ENCODE assay signal across 9 mouse cellular contexts in genomic region chr1:60960451-60960850, GRCm38 (mm10). TPM values are rescaled to one million over a fixed set of nuclear protein-coding genes. Genes with fewer than 3 reads are reported as not detected.
DNase-seq lines count a peak whose midpoint lies in the region; ATAC-seq and TF ChIP-seq lines count a peak whose summit lies in the region.
"Had no signal": no experiment of that assay in that cellular context is flagged by ENCODE, and none has a peak within 500 bp of the region (broad histone marks: within the 10 kb centered on the region; RNA-seq: fewer than 3 reads in every experiment).

No protein-coding gene starts in this region.

- no peak overlapping the region for H3K4me3 ChIP-seq in liver, embryonic 14.5 days (ENCODE audit: insufficient read depth in 1 of 2, low read depth in 2 of 2, low read length in 2 of 2)
- H3K4me3 ChIP-seq in forebrain, embryonic 15.5 days = no peak overlapping the region
- no peak overlapping the region for H3K4me3 ChIP-seq in cerebellum, adult 2 months (replicated peaks; ENCODE audit: insufficient read depth, low read depth, low read length)
- no peak overlapping the region for H3K4me3 ChIP-seq in forebrain, embryonic 14.5 days (ENCODE audit: low read depth, low read length)

- no peak for TF ChIP-seq EP300 in liver, embryonic 14.5 days (IDR thresholded peaks at IDR 0.05; ENCODE audit: low read depth)

- 4% methylated on average over 11 of the region's 11 CpGs for WGBS in liver, embryonic 14.5 days (ENCODE audit: insufficient replicate concordance)
- 87% methylated on average over 11 of the region's 11 CpGs for WGBS in forebrain, embryonic 15.5 days
- 84% methylated on average over 11 of the region's 11 CpGs for WGBS in cerebellum, adult 2 months
- WGBS in forebrain, embryonic 14.5 days = 92% methylated on average over 11 of the region's 11 CpGs

- H3K36me3 ChIP-seq in liver, embryonic 14.5 days (replicated peaks; ENCODE audit: control insufficient read depth, insufficient read depth, low read depth) = no peaks in the 10 kb centered on the region
- no peaks in the 10 kb centered on the region for H3K36me3 ChIP-seq in forebrain, embryonic 15.5 days
- no peaks in the 10 kb centered on the region for H3K36me3 ChIP-seq in forebrain, embryonic 14.5 days (ENCODE audit: control insufficient read depth, insufficient read depth, low read length)

- H3K27me3 ChIP-seq in liver, embryonic 14.5 days (ENCODE audit: control insufficient read depth, insufficient read depth, low read length) = no peaks in the 10 kb centered on the region
- H3K27me3 ChIP-seq in forebrain, embryonic 15.5 days = no peaks in the 10 kb centered on the region
- no peaks in the 10 kb centered on the region for H3K27me3 ChIP-seq in cerebellum, adult 2 months (ENCODE audit: control insufficient read depth, insufficient read depth, low read length)
- H3K27me3 ChIP-seq in forebrain, embryonic 14.5 days (replicated peaks; ENCODE audit: control insufficient read depth, insufficient read depth, low read length) = no peaks in the 10 kb centered on the region

- peak overlapping the region; percentile 18; the same call in 1 of the 2 replicates for H3K4me2 ChIP-seq in liver, embryonic 14.5 days (ENCODE audit: low read depth)
- H3K4me2 ChIP-seq in forebrain, embryonic 15.5 days (replicated peaks) = no peak overlapping the region
- no peak overlapping the region for H3K4me2 ChIP-seq in forebrain, embryonic 14.5 days (ENCODE audit: low read length)

- TF ChIP-seq CTCF in liver, embryonic 14.5 days (IDR thresholded peaks at IDR 0.05; ENCODE audit: low read depth) = no peak
- no peak for TF ChIP-seq CTCF in cerebellum, adult 2 months (IDR thresholded peaks at IDR 0.05; ENCODE audit: borderline replicate concordance, insufficient read depth, low read depth, low read length)

- no peak for TF ChIP-seq POLR2A in cerebellum, adult 2 months (IDR thresholded peaks at IDR 0.05; ENCODE audit: borderline replicate concordance, insufficient read depth, low read length)

- ATAC-seq in liver, embryonic 14.5 days (ENCODE audit: insufficient read depth) = peak; percentile 51; the same call in 1 of the 2 replicates
- no peak for ATAC-seq in forebrain, embryonic 15.5 days (replicated peaks)
- no peak for ATAC-seq in forebrain, embryonic 14.5 days

- DNase-seq in thymus, postnatal 14 days = peak; percentile 9
- no peak for DNase-seq in thymus, postnatal 4 days
- DNase-seq in heart, postnatal 25 days (ENCODE audit: low spot score) = peak; percentile 58
- DNase-seq in liver, embryonic 14.5 days (ENCODE audit: low read depth in 3 of 3, low spot score in 3 of 3) = peak in 1 of 3 experiments; percentile 7
- DNase-seq in cerebellum, adult 2 months = no peak
- no peak for DNase-seq in forebrain, embryonic 14.5 days (ENCODE audit: low spot score)
- no peak for DNase-seq in retina, postnatal 1 day

- H3K9ac ChIP-seq in liver, embryonic 14.5 days (replicated peaks) = no peak overlapping the region
- H3K9ac ChIP-seq in forebrain, embryonic 15.5 days (replicated peaks) = no peak overlapping the region
- H3K9ac ChIP-seq in forebrain, embryonic 14.5 days (ENCODE audit: low read length) = no peak overlapping the region

- H3K4me1 ChIP-seq in liver, embryonic 14.5 days (replicated peaks; ENCODE audit: control insufficient read depth in 2 of 2, insufficient read depth in 2 of 2, low read length in 1 of 2) = no peaks in the 10 kb centered on the region
- no peaks in the 10 kb centered on the region for H3K4me1 ChIP-seq in forebrain, embryonic 15.5 days
- H3K4me1 ChIP-seq in cerebellum, adult 2 months (ENCODE audit: control insufficient read depth, insufficient read depth, low read length) = no peaks in the 10 kb centered on the region
- H3K4me1 ChIP-seq in forebrain, embryonic 14.5 days (ENCODE audit: control insufficient read depth, insufficient read depth, low read length) = no peaks in the 10 kb centered on the region

- H3K9me3 ChIP-seq in liver, embryonic 14.5 days (ENCODE audit: control insufficient read depth, low read length) = no peaks in the 10 kb centered on the region
- H3K9me3 ChIP-seq in forebrain, embryonic 15.5 days = no peaks in the 10 kb centered on the region
- H3K9me3 ChIP-seq in forebrain, embryonic 14.5 days (replicated peaks; ENCODE audit: control insufficient read depth, low read length) = no peaks in the 10 kb centered on the region

- H3K27ac ChIP-seq in liver, embryonic 14.5 days = no peak overlapping the region
- no peak overlapping the region for H3K27ac ChIP-seq in forebrain, embryonic 15.5 days (replicated peaks)
- H3K27ac ChIP-seq in cerebellum, adult 2 months (ENCODE audit: insufficient read depth, low read length) = no peak overlapping the region
- no peak overlapping the region for H3K27ac ChIP-seq in forebrain, embryonic 14.5 days (ENCODE audit: low read depth, low read length)

- intact Hi-C loops in heart, postnatal 25 days (cut with DNase I) = loop anchor here (2.0 to 5.0 kb wide), 3 partner anchors 98 to 803 kb away; partner anchors contain the start of gene Abi2

RNA-seq across cellular contexts. Expression of gene Icos, which starts 17.3 kb away (rescaled TPM):
- total RNA-seq in heart, postnatal 25 days (2021) = under 1 TPM; 0.18 to 0.25 TPM
- 0.21 and 0.41 TPM in 2 replicates for polyA plus RNA-seq in liver, embryonic 14.5 days (2012; rRNA removed)
- 0.50 and 0.92 TPM in 2 replicates for polyA plus RNA-seq in liver, embryonic 14.5 days (2014; fragmentation: Nextera tagmentation; extraction: Ambion mirVana)
- 0.05 and 0.15 TPM in 2 replicates for polyA plus RNA-seq in forebrain, embryonic 15.5 days (2015; fragmentation: Nextera tagmentation; extraction: Ambion mirVana)
- polyA plus RNA-seq in cerebellum, adult 2 months (2012; rRNA removed) = 0.10 TPM in 1 of 2 replicates, not detected in the other
- 0.10 TPM in 1 of 2 replicates, not detected in the other for polyA plus RNA-seq in forebrain, embryonic 14.5 days (2014; fragmentation: Nextera tagmentation; extraction: Ambion mirVana)
- total RNA-seq: ES-E14 had no signal

Comparison
In these comparisons a context has a peak if more than half of its experiments do, and no peak if none do; other contexts are left out.
1. DNase-seq: peak in thymus, postnatal 14 days (single experiment) and heart, postnatal 25 days (single experiment); none in thymus, postnatal 4 days (single experiment), cerebellum, adult 2 months (0 of 2), forebrain, embryonic 14.5 days (single experiment) and retina, postnatal 1 day (single experiment).